Mouse (Mus musculus): ENCODE results near the gene Fam198b. TPM values are rescaled to one million over a fixed set of nuclear protein-coding genes. Genes with fewer than 3 reads are reported as not detected.
"Not testable (repeated sequence)": the region's sequence is repeated elsewhere in the genome, so short reads cannot be mapped to it uniquely, and the experiment has no call there.

The Fam198b gene
- polyA plus RNA-seq, 1 experiment, result not detected

DNA sequence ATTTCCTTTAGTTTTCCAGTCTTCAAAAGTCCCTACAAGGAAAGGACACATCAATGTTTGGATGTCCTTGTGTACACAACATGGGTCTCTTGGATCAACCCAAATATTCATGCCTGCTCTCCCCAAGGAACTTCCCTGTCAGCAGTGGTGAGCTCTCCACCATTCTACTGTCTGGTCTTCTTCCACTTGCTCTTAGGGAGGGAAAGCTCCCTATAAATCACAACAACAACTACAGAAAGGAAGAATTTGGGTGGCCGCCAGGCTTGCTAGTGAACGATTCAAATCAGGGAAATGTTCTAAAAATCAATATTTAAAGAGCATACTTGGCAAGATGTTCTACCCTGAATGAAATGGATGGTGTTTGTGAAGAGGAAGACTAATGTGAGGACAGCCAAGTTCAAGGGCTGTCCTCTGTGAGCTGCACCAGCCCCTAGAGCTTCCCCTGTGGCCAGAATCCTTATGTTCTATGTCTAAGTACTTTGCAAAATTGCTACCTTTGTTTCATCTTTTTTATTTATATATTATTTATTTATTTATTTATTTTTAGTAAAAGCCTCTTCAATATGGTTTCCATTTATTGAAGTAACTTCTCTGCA is 68.9 kb downstream of the Fam198b start:
- 71% methylated on average over 2 of the region's 2 CpGs for WGBS
- TF ChIP-seq CTCF (IDR thresholded peaks at IDR 0.05; ENCODE audit: insufficient read depth, low read depth, low read length), result no peak
- TF ChIP-seq POLR2A (IDR thresholded peaks at IDR 0.05; ENCODE audit: insufficient read depth, low read depth, low read length), result no peak
- Histone ChIP-seq H3K4me1 (ENCODE audit: control insufficient read depth, insufficient read depth, low read length) (no peaks in the 10 kb centered on the region), H3K4me3 (ENCODE audit: insufficient read depth, low read depth, low read length) (no peak overlapping the region), H3K27ac (ENCODE audit: insufficient read depth, low read depth, low read length) (no peak overlapping the region)

DNA sequence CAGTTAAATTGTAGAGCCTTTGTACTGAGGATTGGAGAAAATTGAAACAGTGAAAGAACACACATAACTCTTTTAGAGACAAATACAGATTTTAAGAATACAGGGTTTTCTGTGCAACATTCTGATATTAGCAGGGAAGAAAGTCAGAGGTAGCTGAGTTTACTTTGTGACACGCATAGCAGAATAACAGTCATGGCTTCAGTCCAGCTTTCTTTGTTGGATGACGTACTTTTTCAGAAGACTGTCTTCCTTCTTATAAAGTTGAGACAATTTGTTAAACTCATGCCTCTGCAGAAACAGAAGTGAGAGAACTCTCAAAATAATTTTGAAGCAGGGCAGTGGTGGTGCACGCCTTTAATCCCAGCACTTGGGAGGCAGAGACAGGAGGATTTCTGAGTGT is 70.9 kb downstream of the Fam198b start:
- no peak for TF ChIP-seq CTCF (IDR thresholded peaks at IDR 0.05; ENCODE audit: insufficient read depth, low read depth, low read length)
- TF ChIP-seq POLR2A (IDR thresholded peaks at IDR 0.05; ENCODE audit: insufficient read depth, low read depth, low read length), result no peak

DNA sequence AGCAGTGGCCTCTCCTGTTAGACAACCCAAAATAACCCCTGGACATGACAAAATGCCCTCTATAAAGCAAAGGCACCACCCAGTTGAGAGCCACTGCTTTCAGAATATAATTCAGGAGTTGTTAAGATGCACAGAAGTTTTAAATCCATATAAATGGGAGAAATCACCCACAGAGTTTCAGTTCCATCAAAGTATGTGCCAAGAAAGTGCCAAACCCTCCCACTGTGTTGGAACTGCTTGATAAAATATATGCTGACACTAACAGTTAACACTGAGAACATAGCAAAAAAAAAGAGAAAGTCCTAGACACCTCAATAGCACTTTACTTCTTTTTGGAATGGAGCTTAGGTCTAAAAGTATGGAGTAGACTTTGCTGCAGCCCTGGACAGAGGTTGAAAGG is 72.5 kb downstream of the Fam198b start:
- Histone ChIP-seq H3K27ac (ENCODE audit: insufficient read depth, low read depth, low read length) (no peak overlapping the region), H3K4me3 (ENCODE audit: insufficient read depth, low read depth, low read length) (no peak overlapping the region), H3K4me1 (ENCODE audit: control insufficient read depth, insufficient read depth, low read length) (no peaks in the 10 kb centered on the region)
- no peak for TF ChIP-seq CTCF (IDR thresholded peaks at IDR 0.05; ENCODE audit: insufficient read depth, low read depth, low read length)
- no peak for TF ChIP-seq POLR2A (IDR thresholded peaks at IDR 0.05; ENCODE audit: insufficient read depth, low read depth, low read length)

More for the DNA sequence above, 70.9 kb downstream of the Fam198b start:
- Histone ChIP-seq H3K4me1 (ENCODE audit: control insufficient read depth, insufficient read depth, low read length) (no peaks in the 10 kb centered on the region), H3K27ac (ENCODE audit: insufficient read depth, low read depth, low read length) (no peak overlapping the region), H3K4me3 (ENCODE audit: insufficient read depth, low read depth, low read length) (no peak overlapping the region)
- 80% methylated on average over 3 of the region's 3 CpGs for WGBS

DNA sequence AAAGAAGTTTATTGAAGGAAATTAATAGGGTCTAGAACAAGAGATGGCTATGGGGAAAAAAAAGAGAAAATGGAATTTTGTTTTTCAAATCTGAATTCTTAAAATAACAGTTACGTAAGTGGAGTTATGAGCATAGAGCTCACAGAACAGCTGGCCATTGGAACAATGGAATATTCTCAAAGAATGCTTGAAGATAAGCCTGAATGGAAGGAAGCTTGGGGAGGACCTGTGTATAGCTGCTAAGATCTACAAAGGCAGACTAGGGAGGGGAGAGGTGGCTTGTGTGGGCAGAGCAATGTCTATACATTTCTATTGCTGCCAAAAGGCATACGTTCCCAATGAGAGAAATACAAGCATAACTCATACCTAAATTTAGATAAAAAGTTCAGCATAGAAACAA is 73.4 kb downstream of the Fam198b start:
- TF ChIP-seq POLR2A (IDR thresholded peaks at IDR 0.05; ENCODE audit: insufficient read depth, low read depth, low read length) (no peak), CTCF (IDR thresholded peaks at IDR 0.05; ENCODE audit: insufficient read depth, low read depth, low read length) (no peak)
- no peaks in the 10 kb centered on the region for H3K4me1 ChIP-seq (ENCODE audit: control insufficient read depth, insufficient read depth, low read length)
- no peak overlapping the region for H3K4me3 ChIP-seq (ENCODE audit: insufficient read depth, low read depth, low read length)
- 83% methylated on average over 2 of the region's 2 CpGs for WGBS
- H3K27ac ChIP-seq (ENCODE audit: insufficient read depth, low read depth, low read length), result no peak overlapping the region

DNA sequence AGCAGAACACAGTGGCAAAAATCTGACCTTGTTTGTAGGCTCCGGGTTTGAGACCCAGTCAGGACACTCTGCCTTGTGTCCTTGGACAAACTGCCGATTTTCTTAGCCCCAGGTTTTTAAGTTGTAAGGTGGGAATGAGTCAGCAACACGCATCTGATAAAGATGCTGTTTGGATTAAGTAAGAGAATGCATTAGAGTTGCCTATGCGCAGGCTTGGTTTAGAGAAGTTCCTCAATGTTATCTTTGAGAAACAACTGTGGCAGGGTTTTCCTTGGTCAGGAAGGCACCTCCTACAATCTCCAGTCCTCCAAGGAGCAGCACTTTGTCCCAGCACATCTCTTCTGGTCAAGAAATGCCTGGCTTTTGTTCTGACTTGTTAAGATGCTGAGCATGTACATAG is 82.4 kb downstream of the Fam198b start:
- WGBS, result 90% methylated on average over 4 of the region's 4 CpGs
- Histone ChIP-seq H3K4me1 (ENCODE audit: control insufficient read depth, insufficient read depth, low read length) (no peaks in the 10 kb centered on the region), H3K27ac (ENCODE audit: insufficient read depth, low read depth, low read length) (no peak overlapping the region), H3K4me3 (ENCODE audit: insufficient read depth, low read depth, low read length) (no peak overlapping the region)
- TF ChIP-seq POLR2A (IDR thresholded peaks at IDR 0.05; ENCODE audit: insufficient read depth, low read depth, low read length) (no peak), CTCF (IDR thresholded peaks at IDR 0.05; ENCODE audit: insufficient read depth, low read depth, low read length) (no peak)

DNA sequence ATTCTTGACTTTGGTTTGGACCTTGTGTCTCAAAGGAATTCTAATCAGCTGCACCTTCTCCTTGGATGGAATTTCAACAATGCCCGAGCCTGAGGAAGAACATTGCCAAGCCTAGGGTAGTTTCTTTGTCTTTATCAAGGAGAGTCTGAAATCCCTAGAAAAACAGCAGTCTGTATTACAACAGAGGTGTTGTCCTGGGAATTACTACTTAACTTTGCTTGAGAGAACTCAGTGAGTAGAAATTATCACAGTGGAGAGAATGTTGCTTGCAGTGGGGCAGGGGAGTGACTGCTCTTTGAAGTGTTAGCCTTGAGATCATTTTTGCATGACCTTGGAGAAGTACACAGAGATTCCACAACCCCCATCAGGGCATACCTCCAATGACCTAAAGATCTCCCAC is 83.0 kb downstream of the Fam198b start:
- H3K4me1 ChIP-seq (ENCODE audit: control insufficient read depth, insufficient read depth, low read length), result no peaks in the 10 kb centered on the region
- WGBS, result 71% methylated on average over 1 of the region's 1 CpGs
- TF ChIP-seq POLR2A (IDR thresholded peaks at IDR 0.05; ENCODE audit: insufficient read depth, low read depth, low read length) (no peak), CTCF (IDR thresholded peaks at IDR 0.05; ENCODE audit: insufficient read depth, low read depth, low read length) (no peak)
- no peak overlapping the region for H3K27ac ChIP-seq (ENCODE audit: insufficient read depth, low read depth, low read length)
- no peak overlapping the region for H3K4me3 ChIP-seq (ENCODE audit: insufficient read depth, low read depth, low read length)

DNA sequence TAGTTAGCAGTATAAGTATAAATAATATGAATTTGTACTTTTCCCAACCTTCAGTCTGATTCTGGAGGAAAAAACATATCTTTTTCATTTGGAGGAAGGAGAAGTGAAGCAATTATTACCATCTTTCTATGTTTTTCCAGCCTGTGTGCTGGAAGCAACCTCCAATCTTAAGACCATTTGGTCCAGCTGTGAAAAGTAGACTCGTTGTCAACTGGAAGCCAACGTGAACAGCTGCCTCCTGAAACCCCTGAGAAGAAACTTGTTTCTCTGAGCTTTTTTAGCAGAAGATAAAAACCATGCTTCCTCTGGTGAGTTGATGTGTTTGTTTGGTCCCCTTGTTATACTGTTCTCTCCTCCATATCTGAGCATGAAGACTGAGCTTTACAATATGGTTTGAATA is 84.1 kb downstream of the Fam198b start:
- Histone ChIP-seq H3K4me1 (ENCODE audit: control insufficient read depth, insufficient read depth, low read length) (no peaks in the 10 kb centered on the region), H3K4me3 (ENCODE audit: insufficient read depth, low read depth, low read length) (no peak overlapping the region), H3K27ac (ENCODE audit: insufficient read depth, low read depth, low read length) (no peak overlapping the region)
- no peak for TF ChIP-seq POLR2A (IDR thresholded peaks at IDR 0.05; ENCODE audit: insufficient read depth, low read depth, low read length)
- no peak for TF ChIP-seq CTCF (IDR thresholded peaks at IDR 0.05; ENCODE audit: insufficient read depth, low read depth, low read length)
- WGBS, result 69% methylated on average over 2 of the region's 2 CpGs

DNA sequence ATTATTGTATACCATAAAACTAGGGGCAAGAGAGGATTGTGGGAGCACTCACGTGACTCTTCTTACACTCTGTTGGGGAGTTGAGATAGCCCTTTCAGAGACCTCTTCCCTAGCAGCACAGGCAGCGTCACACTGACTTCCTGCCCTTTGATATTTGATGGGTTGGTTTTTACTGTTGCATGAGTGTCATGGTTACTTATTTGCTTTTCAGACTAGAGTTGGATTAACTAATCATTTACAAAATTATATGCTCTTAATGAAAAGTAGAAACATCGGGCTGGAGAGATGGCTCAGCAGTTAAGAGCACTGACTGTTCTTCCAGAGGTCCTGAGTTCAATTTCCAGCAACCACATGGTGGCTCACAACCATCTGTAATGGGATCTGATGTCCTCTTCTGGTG is 85.2 kb downstream of the Fam198b start:
- WGBS, result 89% methylated on average over 3 of the region's 3 CpGs
- not testable (repeated sequence) for H3K4me3 ChIP-seq (ENCODE audit: insufficient read depth, low read depth, low read length); H3K27ac ChIP-seq (ENCODE audit: insufficient read depth, low read depth, low read length); H3K4me1 ChIP-seq (ENCODE audit: control insufficient read depth, insufficient read depth, low read length)

DNA sequence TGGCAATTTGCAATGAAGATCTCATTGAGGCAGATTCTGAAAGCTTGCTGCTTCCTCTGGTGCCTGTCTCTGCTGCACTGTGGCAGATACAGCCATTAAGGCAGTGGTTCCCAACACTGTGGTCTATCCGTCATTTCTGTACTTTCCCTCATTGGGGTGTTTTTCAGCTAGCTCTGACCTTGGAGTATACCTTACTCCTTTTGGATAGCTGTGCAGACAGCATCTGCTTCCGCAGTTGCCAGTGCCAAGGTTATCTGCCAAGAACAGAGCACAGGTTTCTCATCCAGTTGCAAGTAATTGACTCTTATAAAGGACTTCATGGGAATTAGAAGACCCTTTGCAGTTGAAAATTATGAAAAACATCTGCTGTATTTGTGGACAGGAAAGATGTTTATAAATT is 85.7 kb downstream of the Fam198b start:
- H3K27ac ChIP-seq (ENCODE audit: insufficient read depth, low read depth, low read length), result no peak overlapping the region
- no peak for TF ChIP-seq POLR2A (IDR thresholded peaks at IDR 0.05; ENCODE audit: insufficient read depth, low read depth, low read length)
- WGBS, result 92% methylated on average over 2 of the region's 2 CpGs
- no peaks in the 10 kb centered on the region for H3K4me1 ChIP-seq (ENCODE audit: control insufficient read depth, insufficient read depth, low read length)
- no peak overlapping the region for H3K4me3 ChIP-seq (ENCODE audit: insufficient read depth, low read depth, low read length)

DNA sequence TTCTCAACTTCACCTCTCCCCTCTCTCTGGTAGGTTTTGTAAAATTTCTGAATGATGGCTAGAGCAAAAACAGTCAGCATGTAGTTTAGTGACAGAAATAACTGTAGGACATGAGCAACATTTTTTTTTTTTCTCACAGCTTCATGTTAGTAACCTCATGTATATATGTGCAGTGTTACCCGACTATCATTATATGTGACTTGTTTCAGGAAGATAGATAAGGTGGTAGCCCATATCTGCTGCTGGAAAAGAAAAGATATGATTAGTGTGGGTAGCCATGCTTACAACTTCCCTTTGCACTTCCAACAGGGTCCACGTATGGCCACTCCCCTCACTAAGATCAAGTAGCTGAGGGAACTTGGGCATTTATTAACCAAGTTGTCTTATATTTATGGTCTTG is 86.2 kb downstream of the Fam198b start:
- TF ChIP-seq POLR2A (IDR thresholded peaks at IDR 0.05; ENCODE audit: insufficient read depth, low read depth, low read length) (no peak), CTCF (IDR thresholded peaks at IDR 0.05; ENCODE audit: insufficient read depth, low read depth, low read length) (no peak)
- H3K27ac ChIP-seq (ENCODE audit: insufficient read depth, low read depth, low read length), result no peak overlapping the region
- 90% methylated on average over 2 of the region's 2 CpGs for WGBS
- no peak overlapping the region for H3K4me3 ChIP-seq (ENCODE audit: insufficient read depth, low read depth, low read length)
- no peaks in the 10 kb centered on the region for H3K4me1 ChIP-seq (ENCODE audit: control insufficient read depth, insufficient read depth, low read length)

Data from olfactory bulb, adult 2 months (tissue).